Mouse (Mus musculus) hindbrain, embryonic 15.5 days (tissue): Measurements from ENCODE around the gene Bdh2. TPM values are rescaled to one million over a fixed set of nuclear protein-coding genes. Genes with fewer than 3 reads are reported as not detected.
A peak's percentile ranks its signal among the peaks of the same experiment; 100 is the strongest.

Experiments used
- ATAC-seq: fragments of 200-750 bp; cut with Nextera tagmentation; 2 replicates; pipeline ENCODE4 v1.8.0; 2017; ENCODE audit warnings: low read depth, moderate number of reproducible peaks, moderate TSS enrichment; ENCODE audit not compliant: low FRiP score
- H3K27ac ChIP-seq: fragments of 300-500 bp; sonication (generic); replicated peaks from 2 replicates; pipeline ENCODE4 v1.5.1; 2015; ENCODE audit warnings: mild to moderate bottlenecking, inconsistent platforms
- H3K27me3 ChIP-seq: fragments of 300-500 bp; sonication (generic); 2 replicates; pipeline ENCODE4 v1.6.1; 2015; ENCODE audit warnings: control low read depth, inconsistent platforms
- H3K36me3 ChIP-seq: fragments of 300-500 bp; sonication (generic); 2 replicates; pipeline ENCODE4 v1.6.1; 2015; ENCODE audit warnings: control low read depth, inconsistent platforms
- H3K4me1 ChIP-seq: fragments of 300-500 bp; sonication (generic); replicated peaks from 2 replicates; pipeline ENCODE4 v1.6.1; 2015; ENCODE audit warnings: control low read depth, inconsistent platforms
- H3K4me2 ChIP-seq: fragments of 300-500 bp; sonication (generic); 2 replicates; pipeline ENCODE4 v1.6.1; 2015; ENCODE audit warnings: moderate library complexity, mild to moderate bottlenecking, inconsistent platforms
- H3K4me3 ChIP-seq: fragments of 300-500 bp; sonication (generic); 2 replicates; pipeline ENCODE4 v1.5.1; 2015; ENCODE audit warnings: mild to moderate bottlenecking, inconsistent platforms
- H3K9ac ChIP-seq: fragments of 300-500 bp; sonication (generic); 2 replicates; pipeline ENCODE4 v1.6.1; 2015; ENCODE audit warnings: inconsistent platforms
- H3K9me3 ChIP-seq: fragments of 300-500 bp; sonication (generic); 2 replicates; pipeline ENCODE4 v1.6.1; 2016; ENCODE audit warnings: control low read depth, inconsistent platforms
- WGBS: fragments of 180-500 bp; shearing (Covaris S2); methylation state at CpG from one replicate; pipeline ENCODE4 v1.1.7; 2015; 5-methylcytosine and 5-hydroxymethylcytosine counted together
- polyA plus RNA-seq: library from polyadenylated mRNA; unstranded; fragments of >200 nt; fragmentation: Nextera tagmentation; extraction: Ambion mirVana; gene quantifications from 2 replicates; pipeline ENCODE4 v1.2.1, GENCODE M21; 2015

Bdh2 gene
- polyA plus RNA-seq, 1 experiment from 2014 or later = 3.5 TPM

DNA sequence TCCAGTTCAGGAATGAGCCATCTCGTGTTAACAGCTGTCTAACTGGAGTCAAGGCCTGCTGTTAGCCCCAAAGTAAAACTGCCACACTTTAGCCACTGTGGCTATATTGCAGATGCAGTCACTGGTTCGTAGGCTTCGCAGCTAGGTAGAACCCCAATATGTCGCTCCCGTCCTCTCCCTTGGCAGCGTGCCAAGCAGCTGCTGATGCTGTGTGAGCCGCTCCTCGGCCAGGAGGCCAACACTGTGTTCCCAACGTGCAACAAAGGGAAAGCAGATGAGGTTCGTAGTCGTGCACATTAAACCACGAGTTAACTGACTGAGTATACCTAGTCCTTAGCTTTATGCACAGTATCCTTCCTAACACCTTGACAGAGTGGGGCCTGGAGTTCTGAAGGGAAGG is 8.4 kb upstream of the Bdh2 start:
- H3K4me1 ChIP-seq = no peaks in the 10 kb centered on the region
- ATAC-seq = no peak

DNA sequence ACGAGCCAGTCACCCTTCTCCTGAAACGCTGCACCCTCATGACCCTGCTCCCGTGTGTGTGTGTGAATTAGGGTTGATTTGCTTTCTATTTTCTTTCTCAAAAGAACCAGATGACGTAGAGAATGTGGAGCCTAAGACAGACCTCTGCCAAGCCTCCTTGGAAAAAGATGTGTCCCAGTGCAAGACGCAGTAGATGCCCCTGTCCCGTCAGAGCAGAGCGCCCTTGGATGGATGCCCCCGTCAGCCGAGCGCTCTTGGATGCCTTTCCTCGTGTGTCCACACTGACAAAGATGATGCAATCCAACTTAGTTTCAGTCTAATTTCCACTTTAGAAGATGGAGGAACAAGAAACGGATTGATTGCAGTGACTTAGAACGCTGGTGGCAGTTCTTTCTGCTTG is 8.0 kb upstream of the Bdh2 start:
- H3K27ac ChIP-seq = no peak overlapping the region
- H3K9ac ChIP-seq = no peak overlapping the region
- no peak overlapping the region for H3K4me2 ChIP-seq
- 90% methylated on average over 13 of the region's 13 CpGs for WGBS
- no peak for ATAC-seq
- H3K9me3 ChIP-seq = no peaks in the 10 kb centered on the region
- H3K36me3 ChIP-seq = no peaks in the 10 kb centered on the region
- H3K4me1 ChIP-seq = no peaks in the 10 kb centered on the region
- H3K4me3 ChIP-seq = no peak overlapping the region
- no peaks in the 10 kb centered on the region for H3K27me3 ChIP-seq

More for the DNA sequence above, 8.4 kb upstream of the Bdh2 start:
- WGBS = 68% methylated on average over 12 of the region's 12 CpGs
- no peak overlapping the region for H3K4me3 ChIP-seq
- H3K27me3 ChIP-seq = no peaks in the 10 kb centered on the region
- H3K9ac ChIP-seq = no peak overlapping the region
- no peak overlapping the region for H3K4me2 ChIP-seq
- H3K36me3 ChIP-seq = no peaks in the 10 kb centered on the region
- H3K27ac ChIP-seq = no peak overlapping the region
- no peaks in the 10 kb centered on the region for H3K9me3 ChIP-seq

DNA sequence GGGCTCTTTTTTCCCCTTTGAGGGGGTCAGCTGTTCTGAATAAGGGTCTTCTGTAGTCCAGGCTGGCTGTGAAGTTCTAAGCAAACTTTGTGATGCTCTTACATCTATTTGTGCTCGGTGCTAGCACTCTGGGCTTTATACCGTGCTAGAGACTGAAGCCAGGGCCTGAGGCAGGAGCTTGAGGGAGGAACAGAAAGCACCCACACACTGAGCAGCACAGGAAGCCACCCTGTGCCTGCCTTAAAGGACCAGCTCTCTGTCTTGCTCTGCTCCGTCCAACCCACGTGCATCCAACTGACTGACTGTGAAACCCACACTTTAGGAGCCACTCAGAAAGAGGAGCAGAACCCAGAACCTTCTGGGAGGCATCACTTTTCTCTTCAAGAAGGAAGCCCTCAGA is 861 bp upstream of the Bdh2 start:
- H3K4me3 ChIP-seq = no peak overlapping the region
- H3K9me3 ChIP-seq = no peaks in the 10 kb centered on the region
- H3K27me3 ChIP-seq = no peaks in the 10 kb centered on the region
- no peaks in the 10 kb centered on the region for H3K36me3 ChIP-seq
- H3K27ac ChIP-seq = 0 out of 2 replicates have a peak overlapping the region, but pooled peaks have one; percentile 56
- peaks cover 5% of the 10 kb centered on the region; the same call in 1 of the 2 replicates for H3K4me1 ChIP-seq
- ATAC-seq = no peak
- 80% methylated on average over 4 of the region's 4 CpGs for WGBS
- no peak overlapping the region for H3K9ac ChIP-seq
- no peak overlapping the region for H3K4me2 ChIP-seq

DNA sequence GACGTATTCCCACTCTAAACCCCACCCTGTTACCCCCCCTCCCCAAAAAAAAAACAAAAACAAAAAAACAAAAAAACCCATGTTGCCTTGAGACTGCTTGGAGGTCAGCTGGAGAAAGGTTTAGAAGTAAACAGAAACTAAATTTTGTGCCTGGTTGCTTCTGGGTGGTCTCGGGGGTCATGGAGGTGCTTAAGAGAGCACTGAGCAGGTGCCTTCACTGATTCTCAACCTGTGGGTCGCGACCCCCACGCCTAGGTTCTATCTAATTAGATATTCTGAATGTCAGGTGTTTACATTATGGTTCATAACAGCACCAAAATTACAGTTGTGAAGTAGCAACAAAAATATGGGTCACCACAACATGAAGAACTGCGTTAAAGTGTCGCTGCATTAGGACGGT is 680 bp downstream of the Bdh2 start:
- WGBS = 88% methylated on average over 8 of the region's 8 CpGs
- Histone ChIP-seq H3K4me1 (peaks cover 5% of the 10 kb centered on the region; the same call in 1 of the 2 replicates), H3K4me3 (no peak overlapping the region), H3K9ac (no peak overlapping the region), H3K36me3 (no peaks in the 10 kb centered on the region), H3K9me3 (no peaks in the 10 kb centered on the region), H3K4me2 (no peak overlapping the region), H3K27ac (no peak overlapping the region), H3K27me3 (no peaks in the 10 kb centered on the region)
- no peak for ATAC-seq

DNA sequence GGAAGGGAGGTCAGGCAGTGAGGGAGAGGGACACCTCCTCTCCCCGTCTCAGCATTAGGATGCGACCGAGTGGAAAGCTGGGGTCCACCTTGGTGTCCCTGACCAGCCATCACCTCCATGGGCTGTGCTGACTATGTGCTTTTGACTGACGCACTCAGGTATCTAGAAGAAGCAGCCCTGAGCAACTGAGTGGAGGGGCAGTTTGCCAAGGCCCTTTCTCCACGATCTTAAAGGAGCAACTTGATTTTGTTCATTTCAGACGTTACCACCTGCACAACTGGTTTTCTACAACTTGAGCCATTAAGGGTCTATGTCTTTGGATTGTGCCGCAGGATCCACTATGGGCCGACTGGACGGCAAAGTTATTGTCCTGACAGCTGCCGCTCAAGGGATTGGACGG is 4.2 kb downstream of the Bdh2 start:
- H3K36me3 ChIP-seq = no peaks in the 10 kb centered on the region
- WGBS = 86% methylated on average over 11 of the region's 11 CpGs
- no peaks in the 10 kb centered on the region for H3K27me3 ChIP-seq
- no peak overlapping the region for H3K4me2 ChIP-seq
- no peak for ATAC-seq
- no peak overlapping the region for H3K4me3 ChIP-seq
- no peaks in the 10 kb centered on the region for H3K9me3 ChIP-seq
- H3K4me1 ChIP-seq = peaks cover 5% of the 10 kb centered on the region; the same call in 1 of the 2 replicates
- H3K9ac ChIP-seq = no peak overlapping the region
- H3K27ac ChIP-seq = no peak overlapping the region

DNA sequence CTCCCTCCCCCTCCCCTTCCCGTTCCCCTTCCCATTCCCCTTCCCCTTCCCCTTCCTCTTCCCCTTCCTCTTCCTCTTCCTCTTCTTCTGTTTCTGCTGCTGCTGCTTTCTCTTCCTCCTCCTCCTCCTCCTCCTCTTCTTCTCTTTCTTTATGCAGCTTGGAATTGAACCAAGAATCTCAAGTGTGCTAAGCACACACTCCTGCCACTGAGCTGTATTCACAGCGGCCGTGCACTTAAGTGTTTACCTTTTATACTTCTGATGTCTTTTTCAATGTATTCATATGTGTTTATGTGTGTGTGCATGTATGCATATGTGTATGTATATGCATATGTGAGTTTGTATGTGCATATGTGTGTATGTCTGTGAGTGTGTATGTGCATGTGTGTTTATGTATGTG is 4.8 kb downstream of the Bdh2 start:
- Histone ChIP-seq H3K27ac (no peak overlapping the region), H3K9ac (no peak overlapping the region), H3K4me1 (peaks cover 1% of the 10 kb centered on the region; the same call in 1 of the 2 replicates), H3K9me3 (no peaks in the 10 kb centered on the region), H3K27me3 (no peaks in the 10 kb centered on the region), H3K4me2 (no peak overlapping the region), H3K4me3 (no peak overlapping the region), H3K36me3 (no peaks in the 10 kb centered on the region)
- ATAC-seq = no peak
- 82% methylated on average over 3 of the region's 3 CpGs for WGBS

DNA sequence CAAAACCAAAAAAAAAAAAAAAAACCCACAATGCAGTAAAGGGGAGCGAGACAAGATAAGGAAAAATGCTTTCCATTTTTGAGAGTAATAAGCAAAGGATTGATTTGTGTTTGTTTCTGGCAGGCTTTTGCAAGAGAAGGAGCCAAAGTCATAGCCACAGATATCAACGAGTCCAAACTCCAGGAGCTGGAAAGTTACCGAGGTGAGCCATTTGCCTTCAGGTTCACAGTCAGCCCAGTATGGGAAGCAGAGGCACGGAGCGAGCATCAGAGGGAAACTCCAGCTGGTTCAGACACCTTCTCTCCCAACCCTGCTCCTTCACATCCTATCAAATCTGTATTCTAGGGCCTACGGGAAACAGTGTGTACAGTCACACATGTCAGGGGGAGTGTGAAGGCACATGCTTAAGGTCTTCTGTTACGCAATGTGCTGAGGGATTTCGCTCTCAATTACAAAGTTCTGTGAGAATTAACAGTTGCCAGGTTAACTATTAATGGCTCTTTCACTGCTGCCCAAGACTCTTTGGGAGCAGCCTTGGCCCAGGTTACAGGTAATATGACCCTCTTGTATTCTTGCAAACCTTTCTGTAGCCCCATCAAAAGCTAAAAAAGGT is 7.2 kb downstream of the Bdh2 start:
- H3K9me3 ChIP-seq = no peaks in the 10 kb centered on the region
- ATAC-seq = no peak
- 88% methylated on average over 8 of the region's 8 CpGs for WGBS

DNA sequence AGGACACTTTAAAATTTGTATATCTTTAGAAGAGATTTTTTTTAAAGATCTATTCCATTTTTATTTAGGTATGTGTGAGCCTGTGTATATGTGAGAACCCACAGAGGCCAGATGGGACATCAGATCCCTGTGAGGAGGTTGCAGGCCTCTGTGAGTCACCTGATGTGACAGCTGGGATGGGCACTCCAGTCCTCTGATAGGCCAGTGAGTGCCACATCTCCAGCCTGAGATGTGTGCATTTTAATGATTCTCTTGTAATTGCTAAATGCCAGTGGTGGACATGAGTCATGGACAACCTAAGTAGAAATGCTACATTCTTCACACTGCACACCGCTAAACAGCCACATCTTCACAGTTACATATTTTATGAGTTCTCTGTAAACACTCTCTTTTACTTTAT is 8.1 kb downstream of the Bdh2 start:
- Histone ChIP-seq H3K4me1 (0 out of 2 replicates have a peak, but pooled peaks cover 3% of the 10 kb centered on the region), H3K27ac (no peak overlapping the region), H3K36me3 (no peaks in the 10 kb centered on the region), H3K9me3 (no peaks in the 10 kb centered on the region), H3K4me3 (no peak overlapping the region), H3K4me2 (no peak overlapping the region), H3K9ac (no peak overlapping the region), H3K27me3 (no peaks in the 10 kb centered on the region)
- WGBS = 89% methylated on average over 1 of the region's 1 CpGs
- no peak for ATAC-seq

More for the DNA sequence above, 7.2 kb downstream of the Bdh2 start:
- H3K36me3 ChIP-seq = no peaks in the 10 kb centered on the region
- no peak overlapping the region for H3K4me2 ChIP-seq
- no peak overlapping the region for H3K9ac ChIP-seq
- no peaks in the 10 kb centered on the region for H3K27me3 ChIP-seq
- H3K4me3 ChIP-seq = no peak overlapping the region
- no peaks in the 10 kb centered on the region for H3K4me1 ChIP-seq
- H3K27ac ChIP-seq = no peak overlapping the region

DNA sequence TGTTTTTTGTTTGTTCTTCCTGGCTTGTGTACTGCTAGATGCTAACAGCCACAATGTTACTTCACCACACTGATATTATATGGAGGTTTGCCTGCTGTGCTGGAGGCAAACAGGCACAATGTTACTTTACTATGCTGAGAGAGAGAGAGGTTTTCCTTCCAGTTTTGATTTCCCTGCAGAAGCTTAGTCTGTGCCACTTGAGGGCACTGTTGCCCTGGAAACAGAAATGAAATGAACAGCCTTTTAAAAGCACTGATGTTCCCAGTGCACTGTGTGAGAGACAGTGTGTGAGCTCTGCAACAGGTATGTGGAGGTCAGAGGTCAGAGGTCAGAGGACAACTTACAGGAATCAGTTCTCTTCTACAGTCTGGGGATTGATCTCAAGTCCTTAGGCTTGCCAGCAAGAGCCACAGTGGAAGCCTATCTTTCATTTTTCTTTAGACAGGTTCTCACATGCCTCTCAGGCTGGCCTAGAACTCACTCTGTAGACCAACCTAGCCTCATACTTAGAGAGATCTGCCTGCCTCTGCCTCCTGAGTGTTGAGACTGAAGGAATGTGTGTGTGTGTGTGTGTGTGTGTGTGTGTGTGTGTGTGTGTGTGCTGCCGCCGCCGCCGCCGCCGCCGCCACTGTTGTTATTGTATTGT is 9.4 kb downstream of the Bdh2 start:
- H3K9ac ChIP-seq = no peak overlapping the region
- no peak overlapping the region for H3K4me3 ChIP-seq
- H3K27me3 ChIP-seq = no peaks in the 10 kb centered on the region
- H3K4me2 ChIP-seq = no peak overlapping the region
- H3K9me3 ChIP-seq = no peaks in the 10 kb centered on the region
- no peak overlapping the region for H3K27ac ChIP-seq
- 0 out of 2 replicates have a peak, but pooled peaks cover 3% of the 10 kb centered on the region for H3K4me1 ChIP-seq
- WGBS = 97% methylated on average over 7 of the region's 7 CpGs
- ATAC-seq = peak; percentile 83
- no peaks in the 10 kb centered on the region for H3K36me3 ChIP-seq

DNA sequence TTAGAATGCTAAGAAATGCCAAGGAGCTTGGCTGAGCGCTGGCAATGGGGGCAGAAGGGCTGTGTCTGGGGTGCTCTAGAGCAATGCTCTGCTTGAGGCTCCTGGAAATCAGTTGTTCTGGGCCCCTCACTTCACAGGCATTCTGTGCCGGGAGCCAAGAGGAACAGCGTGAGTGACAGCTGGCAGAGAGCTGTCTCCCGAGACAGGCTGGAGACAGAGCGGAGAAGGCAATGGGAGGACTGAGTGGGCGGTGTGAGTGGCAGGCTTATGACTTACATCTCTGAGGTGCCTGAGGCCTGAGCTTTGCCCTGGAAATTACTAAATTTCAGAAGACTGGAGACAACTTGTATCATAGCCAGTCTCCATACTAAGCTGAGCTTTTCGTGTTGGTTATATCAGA is 12.7 kb downstream of the Bdh2 start:
- Histone ChIP-seq H3K27me3 (no peaks in the 10 kb centered on the region), H3K27ac (no peak overlapping the region), H3K36me3 (no peaks in the 10 kb centered on the region), H3K4me3 (no peak overlapping the region), H3K9ac (no peak overlapping the region), H3K4me2 (no peak overlapping the region), H3K4me1 (0 out of 2 replicates have a peak, but pooled peaks cover 3% of the 10 kb centered on the region), H3K9me3 (no peaks in the 10 kb centered on the region)
- ATAC-seq = no peak
- 43% methylated on average over 7 of the region's 7 CpGs for WGBS

DNA sequence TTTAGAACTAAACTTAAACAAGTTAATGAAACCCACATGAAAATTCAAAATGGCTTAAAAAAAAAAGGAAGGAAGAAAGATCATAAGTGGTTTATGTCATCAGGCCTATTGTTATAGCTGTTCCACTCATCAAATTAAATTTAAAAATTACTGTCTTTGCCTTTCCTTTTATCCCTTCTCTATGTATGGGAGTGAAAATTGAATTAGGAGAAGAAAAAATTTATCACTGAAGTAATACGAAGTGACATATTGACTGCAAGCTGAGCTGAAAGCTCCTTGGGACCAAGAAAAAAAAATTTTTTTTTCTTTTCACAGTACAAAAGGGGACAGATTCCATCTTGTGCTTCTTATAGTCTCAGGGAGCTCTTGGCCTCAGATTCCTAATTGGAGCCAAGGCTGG is 14.5 kb downstream of the Bdh2 start:
- WGBS = 79% methylated on average over 1 of the region's 1 CpGs

DNA sequence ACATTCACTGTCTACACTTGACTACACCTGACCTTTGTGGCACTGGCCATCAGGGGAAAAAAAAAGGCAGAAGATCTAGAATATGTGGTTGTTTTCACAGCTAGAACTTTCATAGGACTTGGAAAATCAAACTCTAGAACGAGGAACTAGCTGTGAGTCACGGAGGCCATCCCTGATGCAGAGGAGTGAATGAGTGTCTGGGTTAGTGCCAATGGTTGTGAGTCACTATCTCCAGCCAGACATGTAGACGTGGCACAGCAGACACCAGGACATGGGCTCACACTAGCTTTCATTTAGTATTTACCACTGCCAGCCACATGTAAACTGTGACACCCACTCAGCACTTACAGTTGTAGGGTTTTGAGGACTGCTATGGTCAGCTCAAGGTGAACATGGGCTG is 17.5 kb downstream of the Bdh2 start:
- no peaks in the 10 kb centered on the region for H3K9me3 ChIP-seq
- H3K27me3 ChIP-seq = no peaks in the 10 kb centered on the region
- 0 out of 2 replicates have a peak, but pooled peaks cover 2% of the 10 kb centered on the region for H3K4me1 ChIP-seq
- no peak overlapping the region for H3K27ac ChIP-seq
- no peak for ATAC-seq
- WGBS = 85% methylated on average over 3 of the region's 3 CpGs
- no peaks in the 10 kb centered on the region for H3K36me3 ChIP-seq
- H3K4me2 ChIP-seq = no peak overlapping the region
- no peak overlapping the region for H3K4me3 ChIP-seq
- no peak overlapping the region for H3K9ac ChIP-seq

More for the DNA sequence above, 14.5 kb downstream of the Bdh2 start:
- no peak overlapping the region for H3K4me3 ChIP-seq
- H3K4me1 ChIP-seq = 0 out of 2 replicates have a peak, but pooled peaks cover 3% of the 10 kb centered on the region
- H3K27me3 ChIP-seq = no peaks in the 10 kb centered on the region
- no peak overlapping the region for H3K9ac ChIP-seq
- H3K4me2 ChIP-seq = no peak overlapping the region
- no peak for ATAC-seq
- H3K9me3 ChIP-seq = no peaks in the 10 kb centered on the region
- no peaks in the 10 kb centered on the region for H3K36me3 ChIP-seq
- no peak overlapping the region for H3K27ac ChIP-seq
